Mouse (Mus musculus) adrenal gland, postnatal 36 days (tissue): ENCODE measurements around the gene Zscan4d. TPM values are rescaled to one million over a fixed set of nuclear protein-coding genes. Genes with fewer than 3 reads are reported as not detected.
"Not testable (repeated sequence)": the region's sequence is repeated elsewhere in the genome, so short reads cannot be mapped to it uniquely, and the experiment has no call there.

ENCODE experiments used
- DNase-seq, 2 experiments: peaks; one replicate each; pipeline ENCODE4 v3.0.0; 2021; ENCODE audit warnings: mixed read lengths in 1 of 2
- long read RNA-seq, 2 experiments: library from polyadenylated mRNA; stranded (forward); transcript quantifications; one replicate each; pipeline ENCODE4 v2.0.0; 2021; ENCODE audit warnings: borderline sequencing depth in 2 of 2
- total RNA-seq, 2 experiments: library from RNA; stranded (reverse); gene quantifications; 2 replicates each; pipeline ENCODE4 v1.2.3; 2021

Zscan4d gene
- total RNA-seq = not detected
- long read RNA-seq, experiment 1 = 0 reads
- long read RNA-seq, experiment 2 = 0 reads

- DNase-seq = not testable (repeated sequence)
These were observed at the start of gene Zscan4d for GRCm38 (mm10) chr7:11166059-11166458. TSS of gene Zscan4d (minus strand) at chr7:11166159.

- DNase-seq = not testable (repeated sequence)
These were observed 7.9 kb downstream of the Zscan4d start for GRCm38 (mm10) chr7:11158036-11158435.

Other genes with a start within 250 kb of the Zscan4d start
- gene Zscan4c, start 160.4 kb downstream of the Zscan4d start, total RNA-seq = not detected
- gene Zscan4-ps1, start 96.5 kb downstream of the Zscan4d start, total RNA-seq = not detected
- not detected for gene Zscan4e, start 144.5 kb upstream of the Zscan4d start, total RNA-seq
- not detected for gene Zscan4f, start 231.8 kb upstream of the Zscan4d start, total RNA-seq